In genomic region chr7:30353279-30353822, GRCm38 (mm10) we compare ENCODE assay signal across 9 mouse cellular contexts. TPM values are rescaled to one million over a fixed set of nuclear protein-coding genes. Genes with fewer than 3 reads are reported as not detected.
DNase-seq lines count a peak whose midpoint lies in the region; ATAC-seq and TF ChIP-seq lines count a peak whose summit lies in the region.
"Had no signal": no experiment of that assay in that cellular context is flagged by ENCODE, and none has a peak within 500 bp of the region (broad histone marks: within the 10 kb centered on the region; RNA-seq: fewer than 3 reads in every experiment).

No protein-coding gene starts in this region.

- H3K4me2 ChIP-seq in midbrain, embryonic 11.5 days = no peak overlapping the region
- H3K4me2 ChIP-seq in midbrain, embryonic 16.5 days (ENCODE audit: low read length) = no peak overlapping the region
- no peak overlapping the region for H3K4me2 ChIP-seq in hindbrain, embryonic 12.5 days (replicated peaks)
- H3K4me2 ChIP-seq: embryonic facial prominence, embryonic 13.5 days had no signal

- H3K4me3 ChIP-seq in midbrain, embryonic 11.5 days (ENCODE audit: low read depth, low read length) = no peak overlapping the region
- H3K4me3 ChIP-seq in midbrain, embryonic 16.5 days (ENCODE audit: low read depth, low read length) = no peak overlapping the region
- H3K4me3 ChIP-seq in embryonic fibroblast, embryonic 13.5 days (ENCODE audit: insufficient read depth, low read length) = no peak overlapping the region
- no peak overlapping the region for H3K4me3 ChIP-seq in hindbrain, embryonic 12.5 days
- H3K4me3 ChIP-seq: embryonic facial prominence, embryonic 13.5 days had no signal

- no peaks in the 10 kb centered on the region; the same call in 1 of the 2 replicates for H3K4me1 ChIP-seq in midbrain, embryonic 11.5 days (ENCODE audit: control insufficient read depth, insufficient read depth, low read length)
- H3K4me1 ChIP-seq in midbrain, embryonic 16.5 days (ENCODE audit: control insufficient read depth, insufficient read depth, low read length) = peaks cover 13% of the 10 kb centered on the region
- H3K4me1 ChIP-seq in embryonic fibroblast, embryonic 13.5 days (ENCODE audit: control insufficient read depth, insufficient read depth, low read length) = no peaks in the 10 kb centered on the region
- peaks cover 17% of the 10 kb centered on the region for H3K4me1 ChIP-seq in hindbrain, embryonic 12.5 days

- TF ChIP-seq POLR2A in embryonic fibroblast, embryonic 13.5 days (IDR thresholded peaks at IDR 0.05; ENCODE audit: low read depth, low read length) = no peak

- peaks cover 5% of the 10 kb centered on the region; the same call in 1 of the 2 replicates for H3K36me3 ChIP-seq in midbrain, embryonic 11.5 days (ENCODE audit: control insufficient read depth, insufficient read depth, low read length)
- H3K36me3 ChIP-seq in midbrain, embryonic 16.5 days (ENCODE audit: control insufficient read depth, insufficient read depth, low read length) = peaks cover 8% of the 10 kb centered on the region; the same call in 1 of the 2 replicates
- H3K36me3 ChIP-seq in hindbrain, embryonic 12.5 days = peaks cover 18% of the 10 kb centered on the region

- 19% methylated on average over 6 of the region's 6 CpGs for WGBS in midbrain, embryonic 11.5 days
- 21% methylated on average over 6 of the region's 6 CpGs for WGBS in midbrain, embryonic 16.5 days
- 16% methylated on average over 6 of the region's 6 CpGs for WGBS in hindbrain, embryonic 12.5 days

- no peaks in the 10 kb centered on the region for H3K9me3 ChIP-seq in midbrain, embryonic 11.5 days (ENCODE audit: control insufficient read depth, low read length)
- no peaks in the 10 kb centered on the region for H3K9me3 ChIP-seq in midbrain, embryonic 16.5 days (replicated peaks; ENCODE audit: control insufficient read depth, low read length, poor library complexity, severe bottlenecking)
- H3K9me3 ChIP-seq in hindbrain, embryonic 12.5 days (replicated peaks) = no peaks in the 10 kb centered on the region
- H3K9me3 ChIP-seq: embryonic facial prominence, embryonic 13.5 days had no signal

- TF ChIP-seq CTCF in embryonic fibroblast, embryonic 13.5 days (IDR thresholded peaks at IDR 0.05; ENCODE audit: borderline replicate concordance, insufficient read depth, low read length) = peak; percentile 37; the same call in 1 of the 2 replicates

- peaks cover 4% of the 10 kb centered on the region for H3K27me3 ChIP-seq in midbrain, embryonic 11.5 days (ENCODE audit: control insufficient read depth, insufficient read depth, low read length)
- H3K27me3 ChIP-seq in midbrain, embryonic 16.5 days (ENCODE audit: control insufficient read depth, insufficient read depth, low read depth, low read length) = peaks cover 7% of the 10 kb centered on the region; the same call in 1 of the 2 replicates
- peaks cover 24% of the 10 kb centered on the region for H3K27me3 ChIP-seq in hindbrain, embryonic 12.5 days

- peak; percentile 63 for ATAC-seq in midbrain, embryonic 11.5 days (ENCODE audit: low FRiP score)
- ATAC-seq in midbrain, embryonic 16.5 days = no peak
- peak; percentile 58 for ATAC-seq in hindbrain, embryonic 12.5 days (ENCODE audit: low FRiP score)

- peak; percentile 97 for DNase-seq in midbrain, embryonic 11.5 days (ENCODE audit: low spot score, missing footprints)
- DNase-seq in adrenal gland, postnatal 36 days = peak; percentile 65 to 77
- DNase-seq in layer of hippocampus, postnatal 36 days = peak; percentile 59 to 66
- DNase-seq in mesoderm, embryonic 11.5 days (ENCODE audit: low read depth, low spot score) = peak; percentile 82
- peak; percentile 19 to 29 for DNase-seq in spleen, postnatal 36 days (ENCODE audit: low spot score in 2 of 2)

- no peak overlapping the region for H3K9ac ChIP-seq in midbrain, embryonic 11.5 days (ENCODE audit: low read length)
- H3K9ac ChIP-seq in midbrain, embryonic 16.5 days (ENCODE audit: low read depth, low read length) = no peak overlapping the region
- H3K9ac ChIP-seq in hindbrain, embryonic 12.5 days = no peak overlapping the region
- H3K9ac ChIP-seq: embryonic facial prominence, embryonic 13.5 days had no signal

- no peak overlapping the region for H3K27ac ChIP-seq in midbrain, embryonic 11.5 days (ENCODE audit: low read depth, low read length)
- H3K27ac ChIP-seq in midbrain, embryonic 16.5 days (ENCODE audit: low read length) = no peak overlapping the region
- H3K27ac ChIP-seq in embryonic fibroblast, embryonic 13.5 days (ENCODE audit: insufficient read depth, low read length) = no peak overlapping the region
- no peak overlapping the region for H3K27ac ChIP-seq in hindbrain, embryonic 12.5 days
- H3K27ac ChIP-seq: embryonic facial prominence, embryonic 13.5 days had no signal

RNA-seq across cellular contexts. Expression of gene Lrfn3, which starts 9.2 kb away (rescaled TPM):
- polyA plus RNA-seq in midbrain, embryonic 11.5 days (2014; fragmentation: Nextera tagmentation; extraction: Ambion mirVana) = 5.3 and 5.9 TPM in 2 replicates
- polyA plus RNA-seq in midbrain, embryonic 16.5 days (2015; fragmentation: Nextera tagmentation; extraction: Ambion mirVana) = 15.2 and 15.7 TPM in 2 replicates
- 10 to 100 TPM in 1 of 2 experiments, 1 to 10 TPM in 1; 7.4 to 14.7 TPM for total RNA-seq in adrenal gland, postnatal 36 days (2021)
- polyA plus RNA-seq in embryonic fibroblast, embryonic 13.5 days (2011; ENCODE audit: insufficient read length, low read depth, missing spikeins) = 7.5 and 7.6 TPM in 2 replicates
- polyA plus RNA-seq in hindbrain, embryonic 12.5 days (2016; fragmentation: Nextera tagmentation; extraction: Ambion mirVana) = 9.3 and 10.1 TPM in 2 replicates
- total RNA-seq in layer of hippocampus, postnatal 36 days (2021) = 10 to 100 TPM; 29.3 to 30.7 TPM

RNA-seq across cellular contexts. Expression of gene Sdhaf1, which starts 29.7 kb away (rescaled TPM):
- 23.1 and 24.5 TPM in 2 replicates for polyA plus RNA-seq in midbrain, embryonic 11.5 days (2014; fragmentation: Nextera tagmentation; extraction: Ambion mirVana)
- polyA plus RNA-seq in midbrain, embryonic 16.5 days (2015; fragmentation: Nextera tagmentation; extraction: Ambion mirVana) = 15.2 and 16.9 TPM in 2 replicates
- 10 to 100 TPM; 13.2 to 16.0 TPM for total RNA-seq in adrenal gland, postnatal 36 days (2021)
- 6.1 and 6.8 TPM in 2 replicates for polyA plus RNA-seq in embryonic fibroblast, embryonic 13.5 days (2011; ENCODE audit: insufficient read length, low read depth, missing spikeins)
- polyA plus RNA-seq in hindbrain, embryonic 12.5 days (2016; fragmentation: Nextera tagmentation; extraction: Ambion mirVana) = 22.3 and 23.4 TPM in 2 replicates
- total RNA-seq in layer of hippocampus, postnatal 36 days (2021) = 1 to 10 TPM; 6.6 to 7.4 TPM

RNA-seq across cellular contexts. Expression of gene E130208F15Rik, which starts 31.8 kb away (rescaled TPM):
- 0.52 TPM in 1 of 2 replicates, not detected in the other for polyA plus RNA-seq in midbrain, embryonic 11.5 days (2014; fragmentation: Nextera tagmentation; extraction: Ambion mirVana)
- not detected in 2 replicates for polyA plus RNA-seq in midbrain, embryonic 16.5 days (2015; fragmentation: Nextera tagmentation; extraction: Ambion mirVana)
- 1 to 10 TPM in 1 of 2 experiments, under 1 TPM in 1; 0.93 to 1.3 TPM for total RNA-seq in adrenal gland, postnatal 36 days (2021)
- 0.67 and 0.90 TPM in 2 replicates for polyA plus RNA-seq in embryonic fibroblast, embryonic 13.5 days (2011; ENCODE audit: insufficient read length, low read depth, missing spikeins)
- polyA plus RNA-seq in hindbrain, embryonic 12.5 days (2016; fragmentation: Nextera tagmentation; extraction: Ambion mirVana) = 0.33 and 0.49 TPM in 2 replicates
- under 1 TPM; 0.28 to 0.40 TPM for total RNA-seq in layer of hippocampus, postnatal 36 days (2021)
- polyA plus RNA-seq: embryonic facial prominence, embryonic 13.5 days had no signal

RNA-seq across cellular contexts. Expression of gene Syne4, which starts 38.7 kb away (rescaled TPM):
- 8.2 and 8.4 TPM in 2 replicates for polyA plus RNA-seq in midbrain, embryonic 11.5 days (2014; fragmentation: Nextera tagmentation; extraction: Ambion mirVana)
- 13.4 and 16.0 TPM in 2 replicates for polyA plus RNA-seq in midbrain, embryonic 16.5 days (2015; fragmentation: Nextera tagmentation; extraction: Ambion mirVana)
- total RNA-seq in adrenal gland, postnatal 36 days (2021) = 10 to 100 TPM; 21.8 to 49.1 TPM
- 1.5 and 2.6 TPM in 2 replicates for polyA plus RNA-seq in embryonic fibroblast, embryonic 13.5 days (2011; ENCODE audit: insufficient read length, low read depth, missing spikeins)
- 36.9 and 39.2 TPM in 2 replicates for polyA plus RNA-seq in hindbrain, embryonic 12.5 days (2016; fragmentation: Nextera tagmentation; extraction: Ambion mirVana)
- 10 to 100 TPM; 10.5 to 12.7 TPM for total RNA-seq in layer of hippocampus, postnatal 36 days (2021)

RNA-seq across cellular contexts. Expression of gene Alkbh6, which starts 44.8 kb away (rescaled TPM):
- polyA plus RNA-seq in midbrain, embryonic 11.5 days (2014; fragmentation: Nextera tagmentation; extraction: Ambion mirVana) = 84.3 and 86.0 TPM in 2 replicates
- 120 and 127 TPM in 2 replicates for polyA plus RNA-seq in midbrain, embryonic 16.5 days (2015; fragmentation: Nextera tagmentation; extraction: Ambion mirVana)
- total RNA-seq in adrenal gland, postnatal 36 days (2021) = 10 to 100 TPM; 56.9 to 81.3 TPM
- 20.7 and 21.3 TPM in 2 replicates for polyA plus RNA-seq in embryonic fibroblast, embryonic 13.5 days (2011; ENCODE audit: insufficient read length, low read depth, missing spikeins)
- 87.1 and 93.5 TPM in 2 replicates for polyA plus RNA-seq in hindbrain, embryonic 12.5 days (2016; fragmentation: Nextera tagmentation; extraction: Ambion mirVana)
- total RNA-seq in layer of hippocampus, postnatal 36 days (2021) = 10 to 100 TPM; 54.2 to 57.2 TPM

Comparison
In these comparisons a context has a peak if more than half of its experiments do, and no peak if none do; other contexts are left out.
1. DNase-seq: peak in every context shown above with its lines; median percentile 97 in midbrain, embryonic 11.5 days; 82 in mesoderm, embryonic 11.5 days; 71 in adrenal gland, postnatal 36 days; 62 in layer of hippocampus, postnatal 36 days; 24 in spleen, postnatal 36 days.